Mouse (Mus musculus): Measurements from ENCODE around the gene Brd2.

DNA sequence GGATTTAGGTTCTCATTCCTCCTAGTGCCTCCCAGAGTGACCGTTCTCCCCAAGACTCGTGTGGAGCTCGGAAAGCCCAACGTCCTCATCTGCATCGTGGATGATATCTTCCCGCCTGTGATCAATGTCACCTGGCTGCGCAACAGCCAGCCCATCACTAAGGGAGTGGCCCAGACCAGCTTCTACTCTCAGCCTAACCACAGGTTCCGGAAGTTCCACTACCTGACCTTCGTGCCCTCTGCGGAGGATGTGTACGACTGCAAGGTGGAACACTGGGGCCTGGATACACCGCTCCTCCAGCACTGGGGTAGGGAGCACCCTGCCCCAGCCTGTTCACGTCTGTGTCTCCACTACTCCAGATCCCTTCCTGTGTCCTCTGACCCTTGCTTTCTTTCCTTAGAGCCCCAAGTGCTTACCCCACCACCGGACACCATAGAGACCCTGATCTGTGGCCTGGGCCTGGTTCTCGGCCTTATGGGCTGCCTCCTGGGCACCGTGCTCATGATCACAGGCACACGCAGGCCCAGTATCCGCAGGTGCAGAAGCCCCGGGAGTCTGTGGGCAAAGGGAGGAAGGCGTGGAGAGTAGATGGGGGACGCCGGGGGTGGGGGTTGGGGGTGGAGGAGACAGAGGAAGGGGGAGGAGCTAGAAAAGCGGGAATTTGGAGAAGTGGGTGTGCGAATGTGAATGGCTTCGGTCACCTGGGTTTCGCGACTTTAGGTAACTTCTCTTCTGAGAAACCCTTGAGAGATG lies 28.0 kb downstream of the Brd2 start:
- no peak for TF ChIP-seq CTCF (IDR thresholded peaks at IDR 0.05; ENCODE audit: borderline replicate concordance, insufficient read depth, low read depth, low read length)
- no peak for TF ChIP-seq POLR2A (IDR thresholded peaks at IDR 0.05; ENCODE audit: borderline replicate concordance, insufficient read depth, low read length)
